Mouse (Mus musculus) heart, postnatal 36 days (tissue): ENCODE measurements around the gene Med9. TPM values are rescaled to one million over a fixed set of nuclear protein-coding genes. Genes with fewer than 3 reads are reported as not detected.
A peak's percentile ranks its signal among the peaks of the same experiment; 100 is the strongest.
"Not testable (repeated sequence)": the region's sequence is repeated elsewhere in the genome, so short reads cannot be mapped to it uniquely, and the experiment has no call there.

Source experiments
- DNase-seq, 2 experiments: peaks; one replicate each; pipeline ENCODE4 v3.0.0; 2021 to 2022
- intact Hi-C: fragments of 180-260 bp; cut with DNase I; formaldehyde crosslinking; loops from one replicate; pipeline ENCODE4 v1.15.1; 2025
- total RNA-seq, 2 experiments: library from RNA; stranded (reverse); gene quantifications; 2 replicates each; pipeline ENCODE4 v1.2.3; 2021

Med9 gene
- total RNA-seq, 2 experiments from 2014 or later: 26.2 to 26.6 TPM

GRCm38 (mm10) chr11:59940645-59941044, 7.4 kb upstream of the Med9 start:
- intact Hi-C loops: no loop called here

DNA sequence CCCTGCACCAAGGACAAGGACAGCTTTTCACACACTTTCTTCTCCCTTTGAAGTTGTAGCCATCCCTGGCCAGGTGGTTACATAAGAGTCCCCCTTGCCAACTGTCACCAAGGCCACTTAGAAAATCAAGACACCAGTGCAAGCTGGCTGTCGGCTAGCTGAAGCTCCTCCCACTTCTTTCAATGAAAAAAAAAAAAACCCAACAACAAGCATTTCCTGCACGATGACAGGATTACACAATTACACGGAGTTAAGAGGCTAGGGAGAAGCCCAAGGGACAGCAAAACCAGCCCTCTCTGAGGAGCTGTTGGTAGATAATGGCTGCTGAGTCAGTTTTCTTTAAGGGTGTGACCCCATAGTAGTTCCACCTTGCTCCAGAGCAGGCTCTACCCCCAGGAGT, 6.6 kb upstream of the Med9 start:
- intact Hi-C loops: no loop called here
- no peak for DNase-seq

More at GRCm38 (mm10) chr11:59940645-59941044, 7.4 kb upstream of the Med9 start:
- DNase-seq: no peak

GRCm38 (mm10) chr11:59944855-59945254, 3.2 kb upstream of the Med9 start:
- not testable (repeated sequence) for DNase-seq
- intact Hi-C loops: loop anchor here (5.0 kb wide), 2 partner anchors 43 to 63 kb away; no protein-coding TSS in a partner anchor

DNA sequence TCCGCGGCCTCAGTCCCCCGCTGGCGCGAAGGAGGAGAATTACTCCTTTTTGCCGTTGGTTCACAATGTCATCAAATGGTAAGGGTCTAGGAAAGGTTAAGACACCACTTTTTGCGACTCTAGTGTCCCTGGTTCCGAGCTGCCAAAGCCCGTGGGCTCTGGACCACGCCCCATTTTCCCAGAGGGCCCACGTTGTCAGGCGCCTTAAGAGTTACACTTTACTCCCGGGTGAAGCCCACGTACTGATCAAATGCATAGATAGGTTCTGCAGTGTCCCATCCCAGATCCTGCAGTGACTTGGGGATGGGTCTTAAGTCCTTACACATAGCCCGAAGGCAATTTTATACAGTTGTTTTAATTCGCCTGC, 378 bp downstream of the Med9 start:
- intact Hi-C loops: loop anchor here (5.0 kb wide), 2 partner anchors 46 to 66 kb away; no protein-coding TSS in a partner anchor
- DNase-seq: no peak

DNA sequence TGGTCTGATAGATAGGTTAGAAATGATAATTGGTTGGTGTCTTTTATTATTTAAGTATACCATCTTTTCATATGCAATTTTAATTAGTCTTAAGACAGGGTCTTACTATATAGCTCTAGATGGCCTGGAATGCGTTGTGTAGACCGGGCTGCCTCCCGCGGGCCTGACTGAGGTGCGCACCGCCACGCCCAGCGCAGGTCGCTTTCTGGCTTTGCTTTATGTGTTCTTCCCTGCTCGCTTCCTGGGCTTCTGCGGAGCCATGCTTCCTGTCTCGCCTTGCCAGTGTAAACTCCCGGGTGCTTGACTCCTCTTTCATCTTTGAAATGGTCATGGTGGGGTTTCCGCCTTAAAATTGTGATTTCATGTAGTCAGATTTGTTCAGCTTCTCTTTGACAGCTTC, 4.9 kb downstream of the Med9 start:
- no peak for DNase-seq
- intact Hi-C loops: no loop called here

GRCm38 (mm10) chr11:59956749-59957148, 8.7 kb downstream of the Med9 start:
- intact Hi-C loops: no loop called here
- no peak for DNase-seq

GRCm38 (mm10) chr11:59959453-59959852, 11.4 kb downstream of the Med9 start:
- intact Hi-C loops: no loop called here
- DNase-seq: no peak

DNA sequence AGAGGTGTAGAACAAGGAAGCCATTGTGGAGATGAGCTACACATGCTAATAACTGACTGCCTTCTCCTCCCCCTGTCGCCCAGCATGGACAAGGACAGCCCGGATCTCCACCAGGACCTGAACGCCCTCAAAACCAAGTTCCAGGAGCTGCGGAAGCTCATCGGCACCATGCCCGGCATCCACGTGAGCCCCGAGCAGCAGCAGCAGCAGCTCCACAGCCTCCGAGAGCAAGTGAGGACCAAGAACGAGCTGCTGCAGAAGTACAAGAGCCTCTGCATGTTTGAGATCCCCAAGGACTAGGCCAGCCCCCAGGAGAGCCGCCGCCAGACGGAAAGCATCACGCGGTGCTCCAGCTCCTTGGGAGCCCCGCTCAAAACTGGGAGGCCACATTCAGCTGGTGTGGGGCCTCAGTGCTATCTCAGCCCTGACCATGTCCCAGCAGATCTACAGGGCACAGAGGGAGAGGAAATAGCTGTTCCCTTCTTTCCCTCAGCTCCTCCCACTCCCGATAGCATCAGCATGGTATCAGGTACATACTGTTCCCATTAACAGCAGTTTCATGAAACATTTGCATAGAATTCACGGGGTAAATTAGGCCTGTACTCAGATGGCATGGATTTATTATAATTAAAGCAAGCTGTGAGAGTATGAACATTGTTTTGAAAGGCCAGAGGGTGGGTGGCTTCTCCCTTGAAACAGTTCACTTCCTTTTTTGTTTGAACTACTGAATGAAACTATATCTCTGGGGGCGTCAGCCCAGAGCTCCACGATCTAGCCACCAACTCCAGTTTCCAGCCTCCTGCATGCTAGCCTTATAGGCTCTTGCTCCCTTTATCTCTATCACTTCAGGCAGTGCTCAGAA, 12.7 kb downstream of the Med9 start:
- DNase-seq: peak in 1 of 2 experiments; percentile 22
- intact Hi-C loops: loop anchor here (5.0 kb wide), 1 partner anchor 58 kb away; no protein-coding TSS in a partner anchor

DNA sequence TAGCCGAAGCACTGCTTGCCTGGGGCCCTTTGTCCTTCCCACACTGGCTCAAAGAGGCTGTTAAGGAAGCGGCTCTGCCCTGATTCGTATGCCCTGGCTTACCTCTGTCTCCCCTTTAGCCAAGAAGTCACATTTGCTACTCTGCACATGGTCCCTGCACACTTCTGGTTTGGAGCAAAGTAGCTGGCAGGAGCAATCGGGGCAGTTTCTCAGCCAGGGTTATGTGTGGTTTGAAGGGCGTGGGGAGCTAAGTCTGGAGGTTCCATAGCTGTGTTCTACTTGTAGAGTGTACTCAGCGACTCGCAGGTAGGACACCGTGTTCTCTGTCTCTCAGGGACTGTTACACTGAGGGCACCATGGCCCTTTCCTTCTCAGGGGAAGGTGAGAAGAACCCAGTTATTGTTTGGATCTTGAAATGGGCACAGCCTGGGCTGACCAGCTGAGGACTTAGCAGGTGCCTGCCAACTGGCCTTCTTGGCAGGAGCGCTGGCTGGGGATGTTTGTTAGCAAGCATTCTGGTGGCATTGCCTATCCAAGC, 13.4 kb downstream of the Med9 start:
- DNase-seq: peak in 1 of 2 experiments; percentile 25

DNA sequence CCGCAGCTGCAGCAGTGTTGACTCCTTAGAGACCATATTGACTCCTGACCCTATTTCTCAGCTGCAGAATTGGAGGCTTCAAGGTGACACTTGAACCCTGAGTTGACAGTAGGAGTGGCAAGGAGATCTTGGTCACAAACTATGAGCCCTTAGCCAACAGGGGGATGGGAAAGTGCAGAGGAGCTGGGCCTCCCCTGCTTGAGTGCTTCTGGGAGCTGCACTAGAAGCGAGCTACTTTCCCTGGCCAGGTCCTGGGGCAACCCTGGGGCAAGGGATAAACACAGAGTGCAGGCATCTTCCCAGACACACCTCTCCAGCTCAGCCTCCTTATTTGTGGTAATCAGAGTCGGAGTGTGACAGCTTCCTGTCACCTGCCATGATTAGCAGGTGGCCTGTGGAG, 14.6 kb downstream of the Med9 start:
- intact Hi-C loops: loop anchor here (5.0 kb wide), 1 partner anchor 60 kb away; no protein-coding TSS in a partner anchor
- no peak for DNase-seq

More for the DNA sequence above, 13.4 kb downstream of the Med9 start:
- intact Hi-C loops: loop anchor here (5.0 kb wide), 1 partner anchor 59 kb away; no protein-coding TSS in a partner anchor

DNA sequence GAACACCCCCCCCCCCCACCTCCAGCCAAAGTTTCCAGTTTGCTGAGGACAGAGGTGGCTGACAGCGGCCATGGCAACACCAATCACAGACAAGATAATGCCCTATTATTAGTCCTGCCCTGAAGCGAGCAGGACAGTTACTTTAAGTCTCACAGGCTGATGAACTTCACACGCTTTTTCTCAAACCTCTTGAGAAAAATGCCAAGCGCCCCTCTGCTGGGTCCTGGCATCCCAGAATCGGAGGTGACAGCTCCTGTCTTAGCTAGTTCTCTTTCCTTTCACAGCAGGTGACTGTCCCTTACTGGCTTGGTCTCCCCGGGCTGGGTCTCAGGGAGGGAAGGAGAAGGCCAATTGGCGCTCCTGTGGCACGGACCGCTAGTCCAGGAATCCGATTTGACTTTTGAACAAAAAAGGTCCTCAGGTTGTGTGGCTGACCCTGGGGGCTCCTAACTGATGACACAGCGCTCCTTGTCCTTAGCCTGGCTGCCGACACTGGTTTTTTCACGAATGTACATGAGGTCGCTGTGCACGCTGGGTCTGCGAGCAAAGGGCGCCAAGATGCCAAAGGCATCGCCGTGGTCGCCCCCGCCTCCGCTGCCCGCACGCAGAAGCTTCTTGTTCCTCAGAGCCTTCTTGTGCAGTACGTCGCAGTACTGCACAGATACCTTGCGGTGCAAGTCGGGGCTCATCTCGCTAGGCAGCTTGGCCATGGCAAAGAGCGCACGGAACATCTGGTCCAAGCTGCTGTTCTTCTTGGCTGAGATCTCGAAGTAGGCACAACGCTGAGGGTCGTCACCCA, 15.6 kb downstream of the Med9 start:
- intact Hi-C loops: loop anchor here (2.0 to 5.0 kb wide), 2 partner anchors 61 to 113 kb away; no protein-coding TSS in a partner anchor
- DNase-seq: peak in 1 of 2 experiments; percentile 41

GRCm38 (mm10) chr11:59964163-59964758, 16.3 kb downstream of the Med9 start:
- DNase-seq: peak in 1 of 2 experiments; percentile 44
- intact Hi-C loops: loop anchor here (2.0 to 5.0 kb wide), 2 partner anchors 62 to 113 kb away; no protein-coding TSS in a partner anchor

DNA sequence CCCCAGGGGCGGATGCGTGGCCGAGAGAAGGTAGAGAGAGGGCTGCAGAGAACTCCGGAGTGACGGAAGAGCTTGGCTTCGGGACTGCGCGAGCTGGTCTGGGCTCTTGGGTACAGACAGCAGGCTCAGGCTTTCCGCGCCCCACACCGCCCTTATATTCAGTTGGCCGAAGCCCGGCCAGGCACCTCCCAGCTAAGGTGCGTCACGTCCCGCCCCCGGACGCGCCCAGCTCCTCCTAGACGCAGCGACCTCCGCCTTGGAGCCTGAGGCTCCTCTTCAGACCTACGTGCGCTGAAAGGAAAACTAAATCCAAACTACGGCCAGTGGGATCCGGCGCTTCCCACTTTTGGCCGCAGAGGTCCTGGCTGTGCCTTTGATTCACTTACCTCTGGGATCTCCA, 16.8 kb downstream of the Med9 start, which contains the start of gene Rasd1:
Gene Rasd1, minus strand, starts transcription at position 127 of the 400 bp plus-strand sequence.
- intact Hi-C loops: loop anchor here (1.0 to 5.0 kb wide), 4 partner anchors 62 to 112 kb away; no protein-coding TSS in a partner anchor
- peak; percentile 85 to 86 for DNase-seq

DNA sequence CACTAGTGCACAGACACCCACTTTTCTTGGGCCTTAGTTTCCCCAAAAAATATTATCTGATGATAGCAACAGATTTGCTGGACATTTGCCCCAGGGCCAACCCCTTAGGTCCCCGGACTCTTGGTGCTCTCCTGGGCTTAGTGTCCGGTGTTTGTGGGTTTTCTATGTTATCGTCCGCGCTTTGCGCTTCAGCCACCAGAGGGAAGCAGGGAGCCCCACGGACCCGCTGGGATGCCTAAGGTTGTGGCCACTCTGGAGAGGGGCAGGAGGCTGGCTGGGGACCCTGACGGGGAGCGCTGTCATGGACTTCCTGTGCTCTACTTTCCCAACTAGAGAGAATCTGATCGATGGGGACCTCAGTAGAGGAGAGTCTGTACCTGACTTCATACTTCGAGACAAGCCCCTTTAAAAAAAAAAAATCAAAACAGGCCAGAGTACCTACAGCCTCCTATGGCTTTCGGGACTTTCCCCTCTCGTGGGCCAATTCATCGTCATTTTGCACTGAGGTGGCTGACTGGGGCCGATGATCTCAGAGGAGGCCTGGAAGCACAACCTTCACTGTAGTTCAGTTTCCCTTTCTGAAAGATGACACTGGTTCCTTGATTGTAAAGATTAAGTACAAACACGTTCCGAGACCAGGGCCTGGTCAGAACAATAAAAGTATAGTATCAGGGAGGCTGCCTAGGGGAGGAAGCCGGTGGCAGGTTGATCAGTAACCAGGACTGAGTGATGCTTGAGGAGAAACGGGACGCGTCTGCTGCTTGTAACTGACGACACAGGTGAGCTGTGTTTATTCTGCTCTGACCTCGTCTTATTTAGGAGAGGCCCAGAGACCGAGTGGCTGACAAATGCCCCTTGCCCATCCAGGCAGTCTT, 17.5 kb downstream of the Med9 start:
- peak; percentile 87 to 88 for DNase-seq
- intact Hi-C loops: loop anchor here (1.0 to 2.0 kb wide), 3 partner anchors 62 to 111 kb away; no protein-coding TSS in a partner anchor

- DNase-seq: no peak
- intact Hi-C loops: no loop called here
Observed at GRCm38 (mm10) chr11:59966102-59966483, 18.1 kb downstream of the Med9 start.

GRCm38 (mm10) chr11:59967765-59968164, 19.8 kb downstream of the Med9 start:
- intact Hi-C loops: no loop called here
- no peak for DNase-seq

DNA sequence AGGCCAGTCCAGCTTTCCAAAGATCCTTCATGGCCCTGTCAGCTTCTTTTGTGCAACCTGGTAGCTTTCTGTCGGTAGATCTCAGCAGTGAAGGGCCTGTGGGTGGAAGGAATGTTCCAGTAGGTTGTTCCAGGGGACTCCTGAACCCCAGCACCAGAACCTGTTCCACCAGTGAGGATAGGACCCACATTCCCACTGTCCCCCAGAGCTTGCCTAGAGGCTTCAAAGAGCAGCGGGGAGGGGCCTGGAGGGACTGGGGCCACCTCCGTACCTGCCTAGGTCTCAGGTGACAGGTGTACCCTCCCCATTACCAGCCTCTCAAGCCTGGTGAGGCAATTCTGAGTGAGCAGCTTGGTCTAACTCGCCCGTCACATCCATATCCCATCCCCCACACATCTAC, 22.8 kb downstream of the Med9 start:
- DNase-seq: no peak
- intact Hi-C loops: no loop called here

DNA sequence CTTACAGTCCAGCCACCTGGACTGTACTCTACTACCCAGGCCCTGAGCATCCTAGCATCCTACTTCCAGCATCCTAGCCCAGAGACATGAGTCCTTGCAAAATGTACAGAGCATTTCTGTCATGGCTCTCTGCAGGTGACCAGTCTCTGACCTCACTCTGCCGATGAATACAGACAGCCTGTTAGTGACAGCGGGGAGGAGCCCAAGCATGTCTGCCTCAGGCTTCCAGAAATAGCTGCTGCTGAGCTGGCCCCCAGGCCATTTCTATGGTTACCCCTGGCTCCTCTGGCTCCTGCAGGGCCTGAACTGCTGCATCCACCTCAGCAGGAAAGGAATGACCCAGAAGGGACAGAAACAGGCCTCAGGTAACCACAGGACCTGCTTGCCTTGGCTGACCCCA, 23.7 kb downstream of the Med9 start:
- DNase-seq: no peak
- intact Hi-C loops: no loop called here

DNA sequence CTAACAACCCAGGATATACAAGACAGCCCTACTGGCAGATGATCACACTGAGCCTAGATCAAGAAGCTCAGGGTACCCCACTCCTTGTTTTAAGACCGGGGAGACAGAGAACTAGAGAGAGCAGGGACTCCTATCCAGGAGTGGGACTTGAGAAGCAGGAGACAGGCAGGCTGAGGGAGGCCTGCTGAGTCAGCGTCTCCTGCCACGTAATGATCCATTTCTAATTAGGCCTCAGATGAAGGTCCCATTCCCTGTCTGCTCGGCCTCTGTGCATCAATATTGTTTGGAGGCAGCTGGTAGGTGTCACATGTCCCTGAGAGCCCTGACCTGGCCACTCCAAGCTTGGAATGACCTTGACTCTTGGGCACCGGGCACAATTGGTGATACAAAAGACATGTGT, 25.4 kb downstream of the Med9 start:
- DNase-seq: no peak
- intact Hi-C loops: no loop called here
